In the genomic region with DNA sequence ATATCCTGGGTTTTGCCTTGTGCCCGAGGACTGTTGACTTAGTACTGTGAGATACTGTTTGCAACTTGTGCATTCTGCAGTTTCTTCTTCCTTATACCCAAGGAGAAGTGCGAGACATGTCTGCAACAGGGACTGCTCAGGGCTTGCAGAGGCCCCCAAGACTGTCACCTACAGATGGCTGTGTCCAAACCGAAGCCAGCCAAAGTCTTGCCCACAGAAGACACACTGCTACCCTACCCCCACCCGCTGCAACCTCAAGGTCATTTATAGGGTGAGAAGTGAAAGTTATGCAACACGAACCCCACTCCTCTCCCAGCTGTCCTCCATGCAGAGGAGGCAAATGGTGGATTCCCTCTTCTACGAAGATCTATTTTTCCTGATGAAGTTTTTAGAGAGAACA, we compare ENCODE assay signal across 19 mouse cellular contexts. TPM values are rescaled to one million over a fixed set of nuclear protein-coding genes. Genes with fewer than 3 reads are reported as not detected.
A peak's percentile ranks its signal among the peaks of the same experiment; 100 is the strongest.
DNase-seq lines count a peak whose midpoint lies in the region; ATAC-seq and TF ChIP-seq lines count a peak whose summit lies in the region.
"Had no signal": no experiment of that assay in that cellular context is flagged by ENCODE, and none has a peak within 500 bp of the region (broad histone marks: within the 10 kb centered on the region; RNA-seq: fewer than 3 reads in every experiment).

No protein-coding gene starts in this region.

- no peak for ATAC-seq in heart, embryonic 12.5 days (ENCODE audit: insufficient number of reproducible peaks, low FRiP score)
- no peak for ATAC-seq in kidney, postnatal 0 days (replicated peaks; ENCODE audit: low FRiP score, low read depth)
- no peak for ATAC-seq in kidney, embryonic 14.5 days (ENCODE audit: low FRiP score, low TSS enrichment)
- ATAC-seq: activated CD4-positive, CD25-positive, alpha-beta regulatory T cell, adult 4 months; Patski had no signal

- TF ChIP-seq POLR2A in bone marrow, adult 2 months (IDR thresholded peaks at IDR 0.05; ENCODE audit: borderline replicate concordance, control insufficient read depth, low read depth, low read length) = no peak
- no peak for TF ChIP-seq POLR2A in olfactory bulb, adult 2 months (IDR thresholded peaks at IDR 0.05; ENCODE audit: insufficient read depth, low read depth, low read length)

- no peak for TF ChIP-seq CTCF in kidney, postnatal 0 days (IDR thresholded peaks at IDR 0.05; ENCODE audit: low read depth)
- TF ChIP-seq CTCF in bone marrow, adult 2 months (IDR thresholded peaks at IDR 0.05; ENCODE audit: control insufficient read depth, insufficient read depth, low read length) = no peak
- TF ChIP-seq CTCF in olfactory bulb, adult 2 months (IDR thresholded peaks at IDR 0.05; ENCODE audit: insufficient read depth, low read depth, low read length) = no peak

- WGBS in heart, embryonic 12.5 days = 74% methylated on average over 6 of the region's 6 CpGs
- 78% methylated on average over 6 of the region's 6 CpGs for WGBS in kidney, postnatal 0 days
- WGBS in kidney, embryonic 14.5 days = 79% methylated on average over 6 of the region's 6 CpGs
- WGBS in bone marrow, adult 2 months = 25% methylated on average over 6 of the region's 6 CpGs
- 30% methylated on average over 6 of the region's 6 CpGs for WGBS in olfactory bulb, adult 2 months

- peaks cover 61% of the 10 kb centered on the region for H3K4me1 ChIP-seq in heart, embryonic 12.5 days (replicated peaks)
- H3K4me1 ChIP-seq in kidney, postnatal 0 days (replicated peaks; ENCODE audit: insufficient read depth, low read length) = no peaks in the 10 kb centered on the region
- peaks cover 11% of the 10 kb centered on the region; the same call in 1 of the 2 replicates for H3K4me1 ChIP-seq in kidney, embryonic 14.5 days (ENCODE audit: control insufficient read depth, insufficient read depth, low read length)
- peaks cover 5% of the 10 kb centered on the region for H3K4me1 ChIP-seq in bone marrow, adult 2 months (ENCODE audit: control insufficient read depth, insufficient read depth, low read length)
- H3K4me1 ChIP-seq in olfactory bulb, adult 2 months (ENCODE audit: control insufficient read depth, insufficient read depth, low read length) = peaks cover 17% of the 10 kb centered on the region

- no peak for DNase-seq in heart, adult 9 months (ENCODE audit: low spot score in 2 of 2)
- no peak for DNase-seq in kidney, postnatal 0 days (ENCODE audit: low spot score)
- DNase-seq in spleen, postnatal 4 days (ENCODE audit: low spot score in 2 of 2) = no peak
- DNase-seq: adrenal gland, postnatal 14 days; cerebellum, adult 2 months; gastrocnemius, postnatal 14 days; kidney, postnatal 10 days; lung, postnatal 10 days; spleen, adult 18-20 months had no signal

- H3K9me3 ChIP-seq in heart, embryonic 12.5 days (replicated peaks) = no peaks in the 10 kb centered on the region
- no peaks in the 10 kb centered on the region for H3K9me3 ChIP-seq in kidney, postnatal 0 days (replicated peaks; ENCODE audit: low read length)
- H3K9me3 ChIP-seq in kidney, embryonic 14.5 days (ENCODE audit: control insufficient read depth, low read length) = no peaks in the 10 kb centered on the region
- H3K9me3 ChIP-seq: forebrain, embryonic 10.5 days; hindbrain, embryonic 13.5 days; midbrain, embryonic 10.5 days; stomach, embryonic 15.5 days had no signal

- H3K4me3 ChIP-seq in heart, embryonic 12.5 days = no peak overlapping the region
- no peak overlapping the region for H3K4me3 ChIP-seq in kidney, postnatal 0 days (replicated peaks; ENCODE audit: low read depth, low read length)
- no peak overlapping the region for H3K4me3 ChIP-seq in kidney, embryonic 14.5 days (ENCODE audit: low read length)
- no peak overlapping the region for H3K4me3 ChIP-seq in bone marrow, adult 2 months (replicated peaks; ENCODE audit: control insufficient read depth, low read depth, low read length)
- peak overlapping the region; percentile 25 for H3K4me3 ChIP-seq in olfactory bulb, adult 2 months (ENCODE audit: insufficient read depth, low read depth, low read length)
- H3K4me3 ChIP-seq: forebrain, embryonic 10.5 days; hindbrain, embryonic 13.5 days; midbrain, embryonic 10.5 days; stomach, embryonic 15.5 days had no signal

- H3K4me2 ChIP-seq in heart, embryonic 12.5 days = no peak overlapping the region
- H3K4me2 ChIP-seq in kidney, postnatal 0 days (ENCODE audit: low read length) = peak overlapping the region; percentile 51; the same call in 1 of the 2 replicates
- H3K4me2 ChIP-seq in kidney, embryonic 14.5 days (replicated peaks; ENCODE audit: low read depth, low read length) = no peak overlapping the region
- H3K4me2 ChIP-seq: hindbrain, embryonic 13.5 days; stomach, embryonic 15.5 days had no signal

- H3K9ac ChIP-seq in heart, embryonic 12.5 days = no peak overlapping the region
- 0 out of 2 replicates have a peak overlapping the region, but pooled peaks have one; percentile 3 for H3K9ac ChIP-seq in kidney, postnatal 0 days (ENCODE audit: low read depth, low read length)
- no peak overlapping the region for H3K9ac ChIP-seq in kidney, embryonic 14.5 days (ENCODE audit: low read depth, low read length)
- H3K9ac ChIP-seq: hindbrain, embryonic 13.5 days; stomach, embryonic 15.5 days had no signal

- H3K36me3 ChIP-seq in heart, embryonic 12.5 days = peaks cover 54% of the 10 kb centered on the region
- no peaks in the 10 kb centered on the region; the same call in 1 of the 2 replicates for H3K36me3 ChIP-seq in kidney, postnatal 0 days (ENCODE audit: insufficient read depth, low read length)
- peaks cover 5% of the 10 kb centered on the region for H3K36me3 ChIP-seq in kidney, embryonic 14.5 days (ENCODE audit: control insufficient read depth, insufficient read depth, low read length)
- H3K36me3 ChIP-seq: stomach, embryonic 15.5 days had no signal

- H3K27me3 ChIP-seq in heart, embryonic 12.5 days (replicated peaks) = no peaks in the 10 kb centered on the region
- H3K27me3 ChIP-seq in kidney, postnatal 0 days (ENCODE audit: insufficient read depth, low read length) = no peaks in the 10 kb centered on the region
- H3K27me3 ChIP-seq in kidney, embryonic 14.5 days (ENCODE audit: control insufficient read depth, insufficient read depth, low read length) = peaks cover 16% of the 10 kb centered on the region
- H3K27me3 ChIP-seq: hindbrain, embryonic 13.5 days; Patski; stomach, embryonic 15.5 days had no signal

- H3K27ac ChIP-seq in heart, embryonic 12.5 days (ENCODE audit: poor library complexity, severe bottlenecking) = peak overlapping the region; percentile 56
- H3K27ac ChIP-seq in kidney, postnatal 0 days = no peak overlapping the region
- no peak overlapping the region for H3K27ac ChIP-seq in kidney, embryonic 14.5 days (ENCODE audit: low read depth, low read length)
- H3K27ac ChIP-seq in bone marrow, adult 2 months (ENCODE audit: control insufficient read depth, insufficient read depth, low read depth, low read length, poor library complexity) = 0 out of 2 replicates have a peak overlapping the region, but pooled peaks have one; percentile 15
- peak overlapping the region; percentile 55 for H3K27ac ChIP-seq in olfactory bulb, adult 2 months (ENCODE audit: insufficient read depth, low read depth, low read length)
- H3K27ac ChIP-seq: forebrain, embryonic 10.5 days; hindbrain, embryonic 13.5 days; midbrain, embryonic 10.5 days; stomach, embryonic 15.5 days had no signal

RNA-seq across cellular contexts. Expression of gene Atp1b1, which starts 5.6 kb away (rescaled TPM):
- polyA plus RNA-seq in heart, embryonic 12.5 days (2016; fragmentation: Nextera tagmentation; extraction: Ambion mirVana) = 413 and 416 TPM in 2 replicates
- 720 and 731 TPM in 2 replicates for polyA plus RNA-seq in kidney, postnatal 0 days (2015; fragmentation: Nextera tagmentation; extraction: Ambion mirVana)
- 80.2 and 86.4 TPM in 2 replicates for polyA plus RNA-seq in kidney, embryonic 14.5 days (2014; fragmentation: Nextera tagmentation; extraction: Ambion mirVana)
- 14.2 and 46.4 TPM in 2 replicates for polyA plus RNA-seq in bone marrow, adult 2 months (2011; ENCODE audit: insufficient read depth, insufficient read length, low replicate concordance, missing spikeins)
- polyA plus RNA-seq in olfactory bulb, adult 2 months (2012; ENCODE audit: insufficient read depth, insufficient read length, low replicate concordance, missing spikeins) = 868 and 1,072 TPM in 2 replicates

Comparison
In these comparisons a context has a peak if more than half of its experiments do, and no peak if none do; other contexts are left out.
1. H3K27ac ChIP-seq: peak in heart, embryonic 12.5 days (single experiment), bone marrow, adult 2 months (single experiment) and olfactory bulb, adult 2 months (single experiment); none in kidney, postnatal 0 days (single experiment) and kidney, embryonic 14.5 days (single experiment).